Mouse (Mus musculus): ENCODE measurements around the gene Cped1. TPM values are rescaled to one million over a fixed set of nuclear protein-coding genes. Genes with fewer than 3 reads are reported as not detected.

Cped1 gene
- total and polyA plus RNA-seq, 3 experiments, result not detected

- Histone ChIP-seq H3K4me3 (ENCODE audit: control insufficient read depth in 1 of 2, insufficient read depth in 1 of 2, low read depth in 2 of 2, low read length in 2 of 2) (no peak overlapping the region), H3K27me3 (ENCODE audit: control insufficient read depth in 1 of 2, insufficient read depth in 2 of 2, low read length in 2 of 2) (peaks cover 2% of the 10 kb centered on the region in 2 experiments; a peak in 2 of 4 replicates), H3K79me2 (ENCODE audit: control insufficient read depth, insufficient read depth, low read length, poor library complexity) (no peaks in the 10 kb centered on the region), H3K27ac (ENCODE audit: control insufficient read depth, low read depth, low read length) (no peak overlapping the region), H3K36me3 (ENCODE audit: control insufficient read depth in 1 of 2, insufficient read depth in 2 of 2, low read length in 2 of 2) (no peaks in the 10 kb centered on the region), H3K4me1 (ENCODE audit: control insufficient read depth in 1 of 2, insufficient read depth in 2 of 2, low read length in 2 of 2) (no peaks in the 10 kb centered on the region), H3K9ac (ENCODE audit: control insufficient read depth, low read depth, low read length, poor library complexity, severe bottlenecking) (no peak overlapping the region), H3K9me3 (replicated peaks; ENCODE audit: insufficient read depth, low read length) (no peaks in the 10 kb centered on the region)
- DNase-seq (ENCODE audit: low read depth, low spot score), result no peak
- TF ChIP-seq ZNF384 (IDR thresholded peaks at IDR 0.05; ENCODE audit: low read depth, low read length) (no peak), MAX (IDR thresholded peaks at IDR 0.05; ENCODE audit: low read length) (no peak), USF2 (IDR thresholded peaks at IDR 0.05; ENCODE audit: borderline replicate concordance in 1 of 2, insufficient read depth in 1 of 2, low read depth in 1 of 2, low read length in 2 of 2) (no peak), KAT2A (conservative IDR thresholded peaks at IDR 0.05; ENCODE audit: low read depth, low read length) (no peak), ZKSCAN1 (IDR thresholded peaks at IDR 0.05; ENCODE audit: low read depth, low read length) (no peak), SMC3 (IDR thresholded peaks at IDR 0.05; ENCODE audit: low read depth, low read length) (no peak), RCOR1 (IDR thresholded peaks at IDR 0.05; ENCODE audit: low read depth, low read length) (no peak), MYB (IDR thresholded peaks at IDR 0.05; ENCODE audit: low read depth, low read length) (no peak), UBTF (IDR thresholded peaks at IDR 0.05; ENCODE audit: borderline replicate concordance, insufficient read depth, low read depth, low read length) (no peak), POLR2AphosphoS5 (IDR thresholded peaks at IDR 0.05; ENCODE audit: borderline replicate concordance, low read depth, low read length) (no peak), SIN3A (IDR thresholded peaks at IDR 0.05; ENCODE audit: low read length) (no peak)
Observed at GRCm38 (mm10) chr6:22293922-22294321, 308.2 kb downstream of the Cped1 start.

- Histone ChIP-seq H3K27me3 (ENCODE audit: control insufficient read depth in 1 of 2, insufficient read depth in 2 of 2, low read length in 2 of 2) (peaks cover 0 to under 1% of the 10 kb centered on the region in 2 experiments; a peak in 1 of 4 replicates), H3K79me2 (ENCODE audit: control insufficient read depth, insufficient read depth, low read length, poor library complexity) (no peaks in the 10 kb centered on the region)
- TF ChIP-seq RAD21 (IDR thresholded peaks at IDR 0.05; ENCODE audit: low read depth, low read length), result no peak
- no peak for TF ChIP-seq POLR2AphosphoS2 (IDR thresholded peaks at IDR 0.05; ENCODE audit: low read length)
- TF ChIP-seq MAZ (IDR thresholded peaks at IDR 0.05; ENCODE audit: low read depth, low read length), result no peak
- no peak for TF ChIP-seq POLR2AphosphoS5 (IDR thresholded peaks at IDR 0.05; ENCODE audit: borderline replicate concordance, low read depth, low read length)
- TF ChIP-seq RCOR1 (IDR thresholded peaks at IDR 0.05; ENCODE audit: low read depth, low read length), result no peak
- no peak for TF ChIP-seq BHLHE40 (IDR thresholded peaks at IDR 0.05; ENCODE audit: borderline replicate concordance, low read depth, low read length)
- TF ChIP-seq EP300 (IDR thresholded peaks at IDR 0.05; ENCODE audit: low read depth in 1 of 2, low read length in 2 of 2), result no peak
- no peak for TF ChIP-seq TAL1 (IDR thresholded peaks at IDR 0.05; ENCODE audit: low read length)
- no peak for TF ChIP-seq MXI1 (IDR thresholded peaks at IDR 0.05; ENCODE audit: low read depth, low read length)
- TF ChIP-seq ZC3H11A (IDR thresholded peaks at IDR 0.05; ENCODE audit: low read depth, low read length), result no peak
Observed at GRCm38 (mm10) chr6:22297028-22297427, 311.3 kb downstream of the Cped1 start.

More at GRCm38 (mm10) chr6:22297028-22297427, 311.3 kb downstream of the Cped1 start:
- Histone ChIP-seq H3K9me3 (replicated peaks; ENCODE audit: insufficient read depth, low read length) (no peaks in the 10 kb centered on the region), H3K27ac (ENCODE audit: control insufficient read depth, low read depth, low read length) (no peak overlapping the region), H3K4me1 (ENCODE audit: control insufficient read depth in 1 of 2, insufficient read depth in 2 of 2, low read length in 2 of 2) (no peaks in the 10 kb centered on the region), H3K9ac (ENCODE audit: control insufficient read depth, low read depth, low read length, poor library complexity, severe bottlenecking) (no peak overlapping the region), H3K4me3 (ENCODE audit: control insufficient read depth in 1 of 2, insufficient read depth in 1 of 2, low read depth in 2 of 2, low read length in 2 of 2) (no peak overlapping the region), H3K36me3 (ENCODE audit: control insufficient read depth in 1 of 2, insufficient read depth in 2 of 2, low read length in 2 of 2) (no peaks in the 10 kb centered on the region)
- DNase-seq (ENCODE audit: low read depth, low spot score), result no peak
